Comparison of ENCODE assay signal across 9 mouse cellular contexts in the genomic region with DNA sequence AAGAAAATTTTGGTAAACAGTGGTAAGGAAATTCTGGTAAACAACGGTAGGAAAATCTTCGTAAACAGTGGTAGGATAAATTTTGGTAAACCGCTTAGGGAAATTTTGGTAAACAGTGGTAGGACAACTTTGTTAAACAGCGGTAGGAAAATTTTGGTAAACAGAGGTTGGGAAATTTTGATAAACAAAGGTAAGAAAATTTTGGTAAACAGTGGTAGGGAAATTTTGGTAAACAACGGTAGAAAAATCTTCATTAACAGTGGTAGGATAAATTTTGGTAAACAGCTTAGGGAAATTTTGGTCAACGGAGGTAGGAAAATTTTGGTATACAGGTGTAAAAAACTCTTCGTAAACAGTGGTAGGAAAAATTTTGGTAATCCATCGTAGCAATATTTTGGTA.
DNase-seq lines count a peak whose midpoint lies in the region; ATAC-seq and TF ChIP-seq lines count a peak whose summit lies in the region.
"Had no signal": no experiment of that assay in that cellular context is flagged by ENCODE, and none has a peak within 500 bp of the region (broad histone marks: within the 10 kb centered on the region; RNA-seq: fewer than 3 reads in every experiment).

No protein-coding gene starts in this region.

- TF ChIP-seq POLR2A in CH12.LX (IDR thresholded peaks at IDR 0.05; ENCODE audit: low read depth, low read length) = no peak; the same call in 1 of the 2 replicates

- H3K9ac ChIP-seq in hindbrain, embryonic 11.5 days (ENCODE audit: low read depth, low read length) = no peak overlapping the region
- H3K9ac ChIP-seq in hindbrain, embryonic 16.5 days (ENCODE audit: low read depth, low read length) = no peak overlapping the region
- no peak overlapping the region for H3K9ac ChIP-seq in CH12.LX (ENCODE audit: insufficient read depth, low read depth)
- no peak overlapping the region for H3K9ac ChIP-seq in liver, embryonic 14.5 days (replicated peaks)

- no peaks in the 10 kb centered on the region; the same call in 1 of the 2 replicates for H3K79me2 ChIP-seq in CH12.LX (replicated peaks; ENCODE audit: control insufficient read depth, extremely low read depth, insufficient read depth, poor library complexity, severe bottlenecking)

- no peak overlapping the region for H3K4me2 ChIP-seq in hindbrain, embryonic 11.5 days (replicated peaks; ENCODE audit: low read depth, low read length)
- no peak overlapping the region for H3K4me2 ChIP-seq in hindbrain, embryonic 16.5 days (ENCODE audit: low read length)
- H3K4me2 ChIP-seq in CH12.LX (ENCODE audit: insufficient read depth, low read depth, poor library complexity, severe bottlenecking) = no peak overlapping the region
- H3K4me2 ChIP-seq in liver, embryonic 14.5 days (ENCODE audit: low read depth) = no peak overlapping the region

- H3K4me3 ChIP-seq in hindbrain, embryonic 11.5 days (ENCODE audit: low read depth, low read length) = no peak overlapping the region
- no peak overlapping the region for H3K4me3 ChIP-seq in hindbrain, embryonic 16.5 days (ENCODE audit: low read length)
- H3K4me3 ChIP-seq in CH12.LX (replicated peaks in 1 of 3; ENCODE audit: low read depth in 2 of 3, low read length in 2 of 3, poor library complexity in 1 of 3) = no peak overlapping the region
- no peak overlapping the region for H3K4me3 ChIP-seq in liver, embryonic 14.5 days (ENCODE audit: insufficient read depth in 1 of 2, low read depth in 2 of 2, low read length in 2 of 2)

- dilution Hi-C loops in CH12.LX (cut with MboI; ENCODE audit: extremely low pct_ligation_motif_present, extremely low pct_unique_long_range_greater_than_20kb, low sequenced_read_pairs) = no loop called here

- peak; percentile 48 for DNase-seq in hindbrain, embryonic 11.5 days (ENCODE audit: low spot score)
- peak; percentile 67 for DNase-seq in CH12.LX (ENCODE audit: extremely low read depth)
- peak; percentile 40 for DNase-seq in c-Kit-positive CD71-positive TER-119-positive erythroid progenitor cells, embryonic 14.5 days (ENCODE audit: low spot score)
- peak; percentile 24 to 49 (median 38) for DNase-seq in liver, embryonic 14.5 days (ENCODE audit: low read depth in 3 of 3, low spot score in 3 of 3)
- DNase-seq in urinary bladder, adult 2 months (ENCODE audit: low spot score) = no peak
- no peak for DNase-seq in layer of hippocampus, adult 9-10 months (ENCODE audit: low spot score)
- DNase-seq in adrenal gland, postnatal 36 days = no peak
- DNase-seq: kidney, adult 8-10 months had no signal

- in situ Hi-C loops in CH12.LX (cut with MboI; ENCODE audit: low pct_ligation_motif_present, low pct_unique_long_range_greater_than_20kb, low sequenced_read_pairs) = no loop called here

- no peak overlapping the region for H3K27ac ChIP-seq in hindbrain, embryonic 11.5 days (ENCODE audit: low read depth, low read length)
- no peak overlapping the region for H3K27ac ChIP-seq in hindbrain, embryonic 16.5 days (ENCODE audit: low read depth, low read length)
- H3K27ac ChIP-seq in CH12.LX (ENCODE audit: insufficient read depth, low read depth) = no peak overlapping the region
- no peak overlapping the region for H3K27ac ChIP-seq in liver, embryonic 14.5 days

- no peak for TF ChIP-seq CTCF in CH12.LX (conservative IDR thresholded peaks at IDR 0.05 in 1 of 2, IDR thresholded peaks at IDR 0.05 in 1 of 2; ENCODE audit: low read depth in 2 of 2, low read length in 2 of 2)
- no peak for TF ChIP-seq CTCF in liver, embryonic 14.5 days (IDR thresholded peaks at IDR 0.05; ENCODE audit: low read depth)

- no peaks in the 10 kb centered on the region for H3K9me3 ChIP-seq in hindbrain, embryonic 11.5 days (ENCODE audit: control insufficient read depth, low read length)
- H3K9me3 ChIP-seq in hindbrain, embryonic 16.5 days (ENCODE audit: control insufficient read depth, low read length) = peaks cover 5% of the 10 kb centered on the region; the same call in 1 of the 2 replicates
- peaks cover 3% of the 10 kb centered on the region for H3K9me3 ChIP-seq in CH12.LX (replicated peaks; ENCODE audit: low read length)
- H3K9me3 ChIP-seq in liver, embryonic 14.5 days (ENCODE audit: control insufficient read depth, low read length) = peaks cover 6% of the 10 kb centered on the region

- TF ChIP-seq RAD21 in CH12.LX (IDR thresholded peaks at IDR 0.05; ENCODE audit: low read depth, low read length) = no peak

- TF ChIP-seq EP300 in CH12.LX (IDR thresholded peaks at IDR 0.05; ENCODE audit: low read length) = no peak
- TF ChIP-seq EP300 in liver, embryonic 14.5 days (IDR thresholded peaks at IDR 0.05; ENCODE audit: low read depth) = no peak

- 54% methylated on average over 8 of the region's 8 CpGs for WGBS in hindbrain, embryonic 11.5 days
- 60% methylated on average over 8 of the region's 8 CpGs for WGBS in hindbrain, embryonic 16.5 days
- 45% methylated on average over 8 of the region's 8 CpGs for WGBS in liver, embryonic 14.5 days (ENCODE audit: insufficient replicate concordance)

- peak; percentile 65; the same call in 1 of the 2 replicates for ATAC-seq in hindbrain, embryonic 11.5 days (ENCODE audit: low FRiP score)
- ATAC-seq in hindbrain, embryonic 16.5 days = no peak
- no peak for ATAC-seq in liver, embryonic 14.5 days (ENCODE audit: insufficient read depth)

- H3K4me1 ChIP-seq in hindbrain, embryonic 11.5 days (replicated peaks; ENCODE audit: control insufficient read depth, insufficient read depth, low read length) = no peaks in the 10 kb centered on the region
- no peaks in the 10 kb centered on the region for H3K4me1 ChIP-seq in hindbrain, embryonic 16.5 days (ENCODE audit: control insufficient read depth, insufficient read depth, low read depth, low read length)
- H3K4me1 ChIP-seq in CH12.LX (ENCODE audit: control insufficient read depth in 1 of 2, insufficient read depth in 2 of 2) = no peaks in the 10 kb centered on the region
- no peaks in the 10 kb centered on the region for H3K4me1 ChIP-seq in liver, embryonic 14.5 days (replicated peaks; ENCODE audit: control insufficient read depth in 2 of 2, insufficient read depth in 2 of 2, low read length in 1 of 2)

- H3K36me3 ChIP-seq in hindbrain, embryonic 11.5 days (ENCODE audit: control insufficient read depth, insufficient read depth, low read length) = no peaks in the 10 kb centered on the region
- peaks cover 4% of the 10 kb centered on the region; the same call in 1 of the 2 replicates for H3K36me3 ChIP-seq in hindbrain, embryonic 16.5 days (ENCODE audit: control insufficient read depth, insufficient read depth, low read length)
- peaks cover 30 to 49% of the 10 kb centered on the region in 2 experiments for H3K36me3 ChIP-seq in CH12.LX (replicated peaks in 1 of 2; ENCODE audit: control insufficient read depth in 1 of 2, insufficient read depth in 1 of 2, low read length in 1 of 2)
- no peaks in the 10 kb centered on the region for H3K36me3 ChIP-seq in liver, embryonic 14.5 days (replicated peaks; ENCODE audit: control insufficient read depth, insufficient read depth, low read depth)

- no peaks in the 10 kb centered on the region for H3K27me3 ChIP-seq in hindbrain, embryonic 11.5 days (ENCODE audit: control insufficient read depth, insufficient read depth, low read length)
- no peaks in the 10 kb centered on the region for H3K27me3 ChIP-seq in hindbrain, embryonic 16.5 days (replicated peaks; ENCODE audit: control insufficient read depth, insufficient read depth, low read length)
- no peaks in the 10 kb centered on the region for H3K27me3 ChIP-seq in CH12.LX (replicated peaks)
- H3K27me3 ChIP-seq in liver, embryonic 14.5 days (ENCODE audit: control insufficient read depth, insufficient read depth, low read length) = no peaks in the 10 kb centered on the region

TF ChIP-seq in CH12.LX, 34 proteins besides CTCF, POLR2A, EP300 and RAD21:
- TF ChIP-seq POLR2AphosphoS2 (IDR thresholded peaks at IDR 0.05; ENCODE audit: low read depth, low read length) (peak; percentile 60; the same call in 1 of the 2 replicates), JUND (conservative IDR thresholded peaks at IDR 0.05; ENCODE audit: low read depth, low read length) (no peak), ZMIZ1 (IDR thresholded peaks at IDR 0.05; ENCODE audit: low read depth, low read length) (peak; percentile 34; the same call in 1 of the 2 replicates)

Comparison
In these comparisons a context has a peak if more than half of its experiments do, and no peak if none do; other contexts are left out.
1. DNase-seq: peak in hindbrain, embryonic 11.5 days (single experiment), CH12.LX (single experiment), c-Kit-positive CD71-positive TER-119-positive erythroid progenitor cells, embryonic 14.5 days (single experiment) and liver, embryonic 14.5 days (3 of 3); none in urinary bladder, adult 2 months (single experiment), layer of hippocampus, adult 9-10 months (single experiment) and adrenal gland, postnatal 36 days (0 of 2).